Mouse (Mus musculus) spleen, postnatal 10 days (tissue): ENCODE results near the gene Ceacam9.

Experiments
- DNase-seq, 2 experiments: peaks; one replicate each; pipeline ENCODE4 v3.0.0; 2021 to 2022; ENCODE audit warnings: low spot score in 2 of 2

Gene Ceacam9

GRCm38 (mm10) chr7:16739056-16739604 is 17.4 kb downstream of the Ceacam9 start:
- DNase-seq, result no peak

- no peak for DNase-seq
Observed at GRCm38 (mm10) chr7:16745373-16745772, 23.6 kb downstream of the Ceacam9 start.

- DNase-seq, result peak; percentile 38 to 68
Observed at GRCm38 (mm10) chr7:16746093-16746492, 24.4 kb downstream of the Ceacam9 start.

- DNase-seq, result no peak
Observed at GRCm38 (mm10) chr7:16747656-16748055, 25.9 kb downstream of the Ceacam9 start.

- DNase-seq, result peak in 1 of 2 experiments; percentile 58
Observed at GRCm38 (mm10) chr7:16752016-16752415, 30.3 kb downstream of the Ceacam9 start.

- DNase-seq, result no peak
Observed at GRCm38 (mm10) chr7:16755362-16756017, 33.8 kb downstream of the Ceacam9 start.

GRCm38 (mm10) chr7:16758872-16759574 is 37.3 kb downstream of the Ceacam9 start:
- DNase-seq, result no peak

- peak in 1 of 2 experiments; percentile 49 for DNase-seq
Observed at GRCm38 (mm10) chr7:16760292-16760691, 38.6 kb downstream of the Ceacam9 start.

- DNase-seq, result no peak
Observed at GRCm38 (mm10) chr7:16761005-16761481, 39.3 kb downstream of the Ceacam9 start.

GRCm38 (mm10) chr7:16761630-16762029 is 39.9 kb downstream of the Ceacam9 start:
- DNase-seq, result no peak

- DNase-seq, result no peak
Observed at GRCm38 (mm10) chr7:16763463-16764218, 41.9 kb downstream of the Ceacam9 start.

- DNase-seq, result no peak
Observed at GRCm38 (mm10) chr7:16766443-16766842, 44.7 kb downstream of the Ceacam9 start.
